Mouse (Mus musculus) effector memory CD4-positive, alpha-beta T cell, adult 7 months (primary cell): ENCODE measurements around the gene Ccnl1. TPM values are rescaled to one million over a fixed set of nuclear protein-coding genes. Genes with fewer than 3 reads are reported as not detected.

Experiments used
- polyA plus RNA-seq: library from polyadenylated mRNA; unstranded; fragments of 100-300 nt; shearing (Covaris generic); gene quantifications from one replicate; pipeline ENCODE4 v1.2.1, GENCODE M21; 2017

The Ccnl1 gene
- polyA plus RNA-seq, result 573 TPM

DNA sequence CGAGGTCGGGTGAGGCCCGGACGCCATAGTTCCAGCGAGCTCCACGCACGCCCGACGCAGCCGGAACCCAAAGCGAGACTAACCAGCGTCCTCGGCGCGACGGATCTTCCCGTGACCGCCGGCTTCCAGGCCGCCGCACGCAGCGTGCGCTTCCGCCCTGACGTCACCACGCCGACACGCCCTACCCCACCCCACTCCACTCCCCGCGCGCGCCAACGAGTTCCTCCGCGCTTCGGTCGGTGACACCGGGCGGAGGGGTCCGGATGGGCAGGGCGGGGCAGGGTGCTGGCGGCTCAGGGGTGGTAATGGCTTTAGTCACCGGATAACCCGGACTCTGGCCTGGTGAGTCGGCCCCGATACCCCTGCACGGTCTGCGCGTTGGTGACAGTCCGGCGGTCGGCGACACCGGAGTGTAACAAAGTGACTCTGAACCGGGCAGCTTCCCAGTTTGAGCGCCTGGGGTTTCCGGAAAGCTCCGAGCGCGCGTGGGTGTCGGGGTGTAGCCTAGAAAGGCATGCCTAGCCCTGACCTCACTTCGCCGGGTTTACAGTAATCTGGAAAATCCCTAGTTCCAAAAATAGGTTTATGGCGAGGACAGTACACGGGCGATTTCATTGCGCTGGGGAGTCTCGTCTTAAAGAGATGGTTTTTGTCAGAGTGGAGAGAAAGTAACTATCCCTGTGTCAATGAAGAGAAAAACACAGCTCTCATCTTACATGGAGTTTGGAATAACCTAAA lies at the start of gene Ccnl1:
Gene Ccnl1, minus strand, starts transcription at position 148 of the 738 bp plus-strand sequence.

